ENCODE assay signal across 8 mouse cellular contexts in genomic region chr12:17690564-17691281, GRCm38 (mm10). TPM values are rescaled to one million over a fixed set of nuclear protein-coding genes. Genes with fewer than 3 reads are reported as not detected.
DNase-seq lines count a peak whose midpoint lies in the region; ATAC-seq lines count a peak whose summit lies in the region.

Gene Hpcal1, plus strand, starts transcription at chr12:17690856.

- H3K27me3 ChIP-seq in intestine, embryonic 14.5 days (replicated peaks; ENCODE audit: control insufficient read depth, insufficient read depth, low read length) = no peaks in the 10 kb centered on the region

- peak within 1 kb of the TSS; percentile 93 for H3K4me2 ChIP-seq in intestine, embryonic 14.5 days (ENCODE audit: low read length)

- H3K27ac ChIP-seq in intestine, embryonic 14.5 days (ENCODE audit: low read depth) = no peak within 1 kb of the TSS; the same call in 1 of the 2 replicates

- ATAC-seq in intestine, embryonic 14.5 days (replicated peaks; ENCODE audit: low FRiP score, low TSS enrichment, low read depth) = peak; percentile 90
- ATAC-seq in megakaryocyte progenitor cell, adult 5-6 weeks (replicated peaks; ENCODE audit: poor library complexity) = peak; percentile 82

- H3K9me3 ChIP-seq in intestine, embryonic 14.5 days (ENCODE audit: control insufficient read depth, low read length) = no peaks in the 10 kb centered on the region

- H3K36me3 ChIP-seq in intestine, embryonic 14.5 days (ENCODE audit: control insufficient read depth, insufficient read depth, low read length) = no peaks in the 10 kb centered on the region

- peaks cover 13% of the 10 kb centered on the region for H3K4me1 ChIP-seq in intestine, embryonic 14.5 days (replicated peaks; ENCODE audit: control insufficient read depth, insufficient read depth, low read length)

- under 1% methylated on average over 65 of the region's 72 CpGs for WGBS in intestine, embryonic 14.5 days

- peak within 1 kb of the TSS; percentile 63 for H3K9ac ChIP-seq in intestine, embryonic 14.5 days (ENCODE audit: low read length)

- peak; percentile 97 for DNase-seq in adrenal gland, adult 2 months
- peak; percentile 94 for DNase-seq in embryo, embryonic 11 days
- peak; percentile 92 for DNase-seq in gastrocnemius, postnatal 25 days
- peak; percentile 98 for DNase-seq in intestine, embryonic 14.5 days (ENCODE audit: low spot score)
- peak; percentile 73 to 95 for DNase-seq in left cerebral cortex, postnatal 10 days (ENCODE audit: extremely low spot score in 1 of 2, low spot score in 2 of 2)
- peak; percentile 90 to 92 for DNase-seq in right cerebral cortex, postnatal 10 days (ENCODE audit: low spot score in 2 of 2)
- peak; percentile 98 for DNase-seq in urinary bladder, postnatal 14 days (ENCODE audit: low spot score)

- H3K4me3 ChIP-seq in intestine, embryonic 14.5 days (ENCODE audit: low read depth, low read length) = peak within 1 kb of the TSS; percentile 79

- intact Hi-C loops in left cerebral cortex, postnatal 10 days (cut with DNase I) = no loop called here

RNA-seq across cellular contexts. Expression of gene Hpcal1, which starts in this region (rescaled TPM):
- total RNA-seq in adrenal gland, adult 2 months (2021) = 10 to 100 TPM; 24.2 to 26.0 TPM
- 31.7 and 33.5 TPM in 2 replicates for polyA plus RNA-seq in adrenal gland, adult 2 months (2012; rRNA removed)
- 1 to 10 TPM; 6.4 to 8.0 TPM for total RNA-seq in gastrocnemius, postnatal 25 days (2021)
- polyA plus RNA-seq in intestine, embryonic 14.5 days (2014; fragmentation: Nextera tagmentation; extraction: Ambion mirVana) = 42.9 and 48.6 TPM in 2 replicates
- 10 to 100 TPM; 54.8 to 66.9 TPM for total RNA-seq in left cerebral cortex, postnatal 10 days (2021)
- total RNA-seq in megakaryocyte progenitor cell, adult 5-6 weeks (2015) = 55.6 and 65.0 TPM in 2 replicates
- total RNA-seq in megakaryocyte progenitor cell, adult 5-6 weeks (2017) = 18.6 and 21.9 TPM in 2 replicates
